Mouse (Mus musculus): ENCODE data around the gene Nfe2l2.

GRCm38 (mm10) chr2:75671337-75671660, 33.1 kb downstream of the Nfe2l2 start:
- TF ChIP-seq CTCF (IDR thresholded peaks at IDR 0.05; ENCODE audit: extremely low read depth, insufficient read depth, insufficient read length, insufficient replicate concordance): no peak
- TF ChIP-seq POLR2A (IDR thresholded peaks at IDR 0.05; ENCODE audit: low read depth, low read length): no peak
